Mouse (Mus musculus): ENCODE measurements around the gene Ccser1.

GRCm38 (mm10) chr6:61261381-61261780, 81.3 kb downstream of the Ccser1 start:
- TF ChIP-seq EP300 (optimal IDR thresholded peaks at IDR 0.05) (no peak), CTCF (IDR thresholded peaks at IDR 0.05; ENCODE audit: low read depth) (no peak)

Data from stomach, postnatal 0 days (tissue).